Mouse (Mus musculus): ENCODE data around the gene Cdca4. TPM values are rescaled to one million over a fixed set of nuclear protein-coding genes. Genes with fewer than 3 reads are reported as not detected.
A peak's percentile ranks its signal among the peaks of the same experiment; 100 is the strongest.
"Not testable (repeated sequence)": the region's sequence is repeated elsewhere in the genome, so short reads cannot be mapped to it uniquely, and the experiment has no call there.

Gene Cdca4
- total RNA-seq, 2 experiments from 2014 or later: 9.4 to 12.0 TPM

- DNase-seq: no peak
These were observed 6.5 kb downstream of the Cdca4 start for GRCm38 (mm10) chr12:112822676-112823075.

DNA sequence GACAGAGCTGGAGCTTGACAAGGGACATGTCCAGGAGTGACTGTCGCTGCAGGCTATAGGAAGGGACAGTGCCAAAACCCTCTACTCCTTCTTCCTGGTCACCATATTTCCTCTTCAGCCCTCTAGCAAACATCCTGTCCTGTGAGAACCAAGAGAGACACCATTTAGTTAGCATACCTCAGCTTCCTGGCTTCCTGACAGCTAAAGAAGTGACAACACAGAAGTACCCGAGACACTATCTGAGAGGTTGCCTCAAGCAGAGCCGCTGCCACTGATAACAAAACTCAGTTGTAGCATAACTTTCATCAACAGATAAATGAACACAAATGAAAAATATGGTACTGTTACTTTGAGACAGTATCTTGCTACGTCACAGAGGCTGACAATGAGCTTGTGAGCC lies 7.2 kb downstream of the Cdca4 start:
- no peak for DNase-seq

DNA sequence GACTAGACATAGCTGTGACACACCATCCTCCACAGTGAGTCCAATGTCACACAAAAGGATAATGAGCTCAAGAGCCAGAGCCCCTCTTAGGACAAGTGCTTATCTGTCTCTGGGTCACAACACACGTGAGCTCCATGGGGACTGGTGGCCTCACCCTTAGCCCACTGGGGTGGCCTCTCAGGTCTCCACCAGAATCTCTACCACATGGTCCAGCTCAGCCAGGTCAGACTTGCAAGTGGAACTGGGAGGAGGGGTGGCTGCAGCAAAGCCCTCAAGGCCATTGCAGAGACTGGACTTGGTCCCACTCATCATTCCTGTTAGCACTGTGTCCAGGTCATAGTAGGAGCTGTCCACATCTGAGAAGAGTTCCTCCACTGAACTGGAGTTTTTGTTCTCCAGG lies 8.0 kb downstream of the Cdca4 start:
- no peak for DNase-seq

DNA sequence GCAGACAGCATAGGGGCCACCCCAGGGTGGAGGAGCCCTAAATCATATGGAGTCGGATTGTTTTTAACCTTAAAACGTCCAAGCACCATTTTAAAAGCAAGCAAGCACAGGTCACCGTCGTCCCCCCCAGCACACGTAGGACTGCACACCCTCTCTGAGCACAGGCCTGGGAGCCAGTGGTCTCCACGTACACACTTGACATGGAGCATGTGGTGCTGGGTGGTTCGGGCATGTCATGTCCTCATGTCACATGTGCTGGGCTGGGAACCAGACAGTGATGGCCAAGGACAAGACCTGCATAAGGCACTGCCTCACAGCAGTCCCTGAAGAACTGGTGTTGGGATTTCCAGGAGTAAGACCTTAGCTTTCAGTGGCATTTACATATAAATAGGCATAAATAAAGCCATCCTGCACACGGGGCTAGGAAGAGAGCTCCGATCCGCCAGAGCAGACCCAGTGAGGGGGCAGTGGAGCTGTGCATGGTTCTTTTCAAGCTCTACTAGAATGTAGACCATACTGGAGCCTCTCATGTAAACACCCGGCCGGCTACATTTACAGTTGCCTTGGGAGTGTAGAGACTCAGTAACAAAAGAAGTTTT lies 8.7 kb downstream of the Cdca4 start:
- DNase-seq: no peak

GRCm38 (mm10) chr12:112819057-112819662 lies 10.1 kb downstream of the Cdca4 start:
- DNase-seq: no peak

DNA sequence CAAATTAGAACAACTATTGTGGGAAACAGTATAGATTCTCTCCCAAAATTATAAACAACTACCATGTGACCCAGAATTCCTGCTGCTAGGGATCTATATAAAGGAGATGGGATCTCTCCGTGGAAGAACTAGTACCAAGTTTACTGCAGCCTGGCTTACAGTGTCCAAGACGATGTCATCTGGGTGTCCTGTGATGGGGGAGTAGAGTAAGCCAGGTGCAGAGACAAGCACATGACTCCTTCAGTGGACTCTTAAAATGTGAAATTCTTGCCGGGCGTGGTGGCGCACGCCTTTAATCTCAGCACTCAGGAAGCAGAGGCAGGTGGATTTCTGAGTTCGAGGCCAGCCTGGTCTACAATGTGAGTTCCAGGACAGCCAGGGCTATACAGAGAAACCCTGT lies 12.4 kb downstream of the Cdca4 start:
- DNase-seq: not testable (repeated sequence)

DNA sequence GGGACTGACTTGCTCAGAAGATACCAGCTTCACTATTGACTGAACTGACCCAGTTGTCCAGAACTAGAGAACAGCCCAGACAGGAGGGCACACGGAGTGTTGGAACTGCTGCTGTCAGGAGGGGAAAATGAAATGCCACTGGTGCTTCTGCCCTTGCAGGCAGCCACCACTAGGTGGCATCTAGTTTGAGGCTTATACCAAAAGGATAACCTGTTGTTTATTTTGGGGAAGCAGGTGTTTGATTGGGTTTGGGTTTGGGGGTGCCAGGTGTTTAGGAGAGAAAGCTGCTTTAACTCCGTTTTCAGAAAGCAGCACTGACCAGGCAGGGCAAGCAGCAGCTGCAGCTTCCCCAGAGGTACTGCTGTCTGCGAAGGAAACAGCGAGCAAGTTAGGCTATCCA lies 12.9 kb downstream of the Cdca4 start:
- peak; percentile 48 for DNase-seq

DNA sequence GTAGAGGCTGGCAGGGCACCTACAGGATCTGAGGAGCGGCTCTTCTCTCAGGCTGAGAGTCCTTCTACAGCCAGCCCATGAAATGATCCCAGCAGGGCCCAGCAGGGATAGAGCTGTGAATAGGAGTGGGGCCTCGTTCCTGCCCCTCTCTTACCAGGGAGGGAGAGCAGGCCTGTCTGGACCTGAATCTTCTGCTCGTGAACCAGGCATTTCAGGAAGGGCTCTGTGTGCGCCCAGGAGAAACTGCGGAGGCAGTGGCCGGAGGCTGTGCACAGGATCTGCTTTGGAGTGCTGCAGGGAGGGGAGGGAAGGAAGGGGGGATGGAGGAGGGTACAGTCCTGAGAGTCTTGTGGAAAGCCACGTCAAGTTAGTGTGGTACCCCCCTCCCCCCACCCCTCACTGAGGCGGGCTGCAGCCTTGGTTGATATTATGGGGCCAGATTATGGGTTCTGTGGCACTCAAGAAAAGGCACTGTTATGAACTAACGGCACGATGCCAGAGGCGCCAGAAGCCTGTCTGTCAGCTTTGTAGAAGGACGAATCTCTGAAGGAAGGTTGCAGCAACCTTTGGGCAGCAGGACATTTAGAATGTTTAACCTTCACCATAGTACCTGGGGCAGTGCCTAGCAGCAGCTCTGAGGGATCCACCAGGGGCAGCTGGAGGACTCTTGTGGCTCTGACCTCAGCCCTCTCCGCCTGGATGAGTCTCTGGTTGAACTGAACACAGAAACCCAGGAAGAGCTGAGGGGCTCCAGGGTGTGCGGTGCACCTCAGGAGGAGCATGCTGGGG lies 14.3 kb downstream of the Cdca4 start:
- DNase-seq: no peak

DNA sequence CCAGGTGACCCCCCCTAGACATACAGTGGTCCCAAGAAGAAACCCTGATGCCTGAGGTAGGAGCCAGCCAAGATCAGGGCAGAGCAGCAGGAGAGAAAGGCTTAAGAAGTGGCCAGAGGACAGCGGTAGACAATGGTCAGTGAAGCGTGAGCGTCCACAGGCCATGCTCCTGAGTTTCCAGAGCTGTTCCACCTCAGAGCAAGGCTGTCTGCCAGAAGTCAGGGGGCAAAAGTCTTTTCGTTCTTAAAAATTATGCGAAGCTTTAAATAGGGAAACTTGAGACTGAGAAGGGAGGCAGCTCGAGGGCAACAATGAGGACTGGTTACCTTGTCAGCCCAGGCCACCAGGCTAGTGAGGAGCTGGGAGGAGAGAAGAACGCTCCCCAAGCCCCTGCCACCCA lies 15.9 kb downstream of the Cdca4 start:
- no peak for DNase-seq

GRCm38 (mm10) chr12:112810092-112810885 lies 18.9 kb downstream of the Cdca4 start:
- no peak for DNase-seq

DNA sequence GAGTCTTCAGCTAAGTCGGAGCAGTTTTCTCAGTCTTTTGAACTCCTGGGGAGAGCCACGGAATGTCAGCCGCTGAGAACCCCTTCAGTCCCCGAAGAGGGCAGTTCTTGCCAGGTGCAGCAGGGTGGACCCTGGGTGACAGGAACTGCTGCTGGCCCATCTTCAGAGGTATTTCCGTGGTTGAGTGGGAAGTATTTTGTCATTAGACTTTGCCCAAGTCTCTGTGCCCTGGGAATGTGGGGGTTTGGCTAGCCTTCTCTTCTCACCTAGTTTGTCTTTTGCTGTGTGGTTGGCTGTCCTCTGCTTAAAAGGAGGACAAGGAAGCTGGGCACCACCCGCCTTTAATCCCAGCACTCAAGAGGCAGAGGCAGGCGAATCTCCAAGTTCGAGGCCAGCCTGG lies 19.6 kb downstream of the Cdca4 start:
- no peak for DNase-seq

DNA sequence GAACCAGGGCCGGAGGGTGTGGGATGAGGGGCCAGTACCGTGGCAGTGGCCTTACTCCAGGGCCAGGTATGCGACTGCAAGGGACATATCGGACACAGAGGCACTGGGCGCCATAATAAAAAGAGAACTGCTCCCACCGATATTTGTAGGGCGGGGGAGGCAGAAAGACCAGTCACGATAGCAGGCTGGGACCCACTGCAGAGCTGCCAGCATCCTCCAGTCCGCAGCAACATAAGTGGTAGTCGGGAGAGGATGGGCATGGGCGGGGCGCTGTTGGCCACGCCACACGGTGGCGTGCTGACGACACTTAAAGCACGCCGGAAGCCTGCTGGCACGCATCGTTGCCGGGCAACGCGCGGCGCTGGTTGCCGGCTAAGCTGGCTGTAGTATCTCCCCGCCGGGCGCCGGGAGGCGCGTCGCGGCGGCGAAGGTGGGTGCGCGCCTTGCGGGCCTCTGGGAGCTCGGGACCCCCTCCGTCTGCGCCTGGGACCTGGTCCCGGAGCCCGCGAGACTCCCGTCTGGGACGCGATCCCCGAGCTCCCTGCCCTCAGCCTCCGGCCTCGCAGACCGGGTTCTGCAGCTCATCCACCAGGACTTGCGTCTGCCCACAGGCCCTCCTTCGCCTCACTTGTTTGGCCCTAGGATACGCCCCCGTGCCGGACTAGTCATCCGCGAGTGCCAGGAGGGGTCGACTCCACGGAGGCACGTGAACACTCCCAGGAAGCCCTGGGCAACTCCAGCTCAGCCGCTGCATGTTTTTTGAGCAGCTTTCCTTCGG lies 20.4 kb downstream of the Cdca4 start, which contains the start of gene Clba1:
Clba1 (plus strand) TSS at position 351 of the 778 bp plus-strand sequence.
- DNase-seq: peak; percentile 92

DNA sequence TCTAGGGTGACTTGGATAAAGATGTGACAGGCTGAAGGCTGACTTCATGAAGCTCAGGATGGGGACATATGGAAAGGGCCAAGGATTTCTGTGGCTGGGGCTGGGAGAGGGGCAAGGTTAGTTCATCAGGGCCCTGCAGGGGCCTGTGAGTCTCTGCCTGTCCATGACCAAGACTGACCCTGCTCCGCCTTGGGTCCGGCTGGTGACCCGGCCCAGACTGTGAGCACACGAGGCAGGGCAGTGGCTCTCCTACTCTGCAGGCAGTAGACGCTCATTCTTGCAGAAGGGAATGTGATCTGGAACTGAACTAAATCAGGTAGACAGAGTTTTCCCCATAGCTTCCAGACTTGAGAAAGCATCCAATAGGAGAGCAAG lies 21.0 kb downstream of the Cdca4 start:
- DNase-seq: no peak

- DNase-seq: no peak
These were observed 21.4 kb downstream of the Cdca4 start for GRCm38 (mm10) chr12:112807796-112808195.

DNA sequence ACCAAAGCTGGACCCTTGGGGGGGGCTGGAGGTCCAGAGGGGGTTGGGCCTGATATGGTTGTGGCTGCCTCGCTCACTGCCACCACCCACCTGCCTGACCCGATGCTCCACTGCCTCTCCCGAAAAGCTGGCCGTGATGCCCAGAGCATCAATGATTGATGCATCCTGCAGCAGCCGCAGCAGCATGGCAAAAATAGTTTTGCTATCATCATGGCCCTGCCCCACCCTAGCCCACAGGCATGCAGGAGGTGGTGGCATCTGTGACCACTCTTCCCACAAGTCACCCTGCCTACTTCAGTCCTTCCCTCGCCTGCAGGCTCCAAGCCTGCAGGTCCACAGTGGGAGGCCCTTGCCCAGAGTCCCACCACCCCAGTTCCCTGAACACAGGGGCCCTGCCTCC lies 23.2 kb downstream of the Cdca4 start:
- no peak for DNase-seq

DNA sequence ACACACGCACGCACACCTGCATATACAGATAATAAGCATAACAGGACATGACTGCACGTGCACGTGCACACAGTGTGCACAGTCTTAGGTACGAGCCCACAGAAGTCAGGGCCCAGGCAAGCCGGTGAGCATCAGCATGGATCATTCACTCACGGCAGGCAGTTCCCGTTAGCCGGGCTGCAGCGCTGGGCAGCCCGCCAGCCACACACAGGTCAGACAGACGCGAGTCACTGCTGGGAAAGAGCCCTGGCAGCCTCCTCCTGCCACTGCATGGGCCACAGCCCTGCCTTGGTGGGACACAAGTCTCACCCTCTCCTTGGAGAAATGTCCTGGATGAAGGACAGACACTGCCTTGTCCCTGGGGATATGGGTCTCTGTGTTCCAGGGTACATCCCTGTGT lies 25.2 kb downstream of the Cdca4 start:
- no peak for DNase-seq

DNA sequence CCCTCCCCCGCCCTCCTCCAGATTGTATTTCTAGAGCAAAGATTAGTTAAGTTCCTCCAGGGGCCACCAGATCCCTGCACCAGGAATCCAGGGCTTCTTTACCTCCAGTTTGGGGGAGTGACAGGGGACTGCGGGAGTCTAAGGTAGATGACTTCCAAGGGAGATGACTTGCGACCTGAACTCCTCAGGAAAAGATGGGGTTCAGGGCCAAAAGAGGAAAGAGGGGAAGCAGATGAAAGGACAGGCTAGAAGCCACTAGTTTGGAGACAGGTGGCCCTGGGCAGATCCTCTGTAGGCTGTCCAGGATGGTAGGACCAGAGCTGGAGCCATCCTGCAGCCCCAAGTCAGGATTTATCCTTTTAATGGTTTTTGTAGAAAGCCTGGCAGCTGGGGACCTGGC lies 26.3 kb downstream of the Cdca4 start:
- DNase-seq: no peak

DNA sequence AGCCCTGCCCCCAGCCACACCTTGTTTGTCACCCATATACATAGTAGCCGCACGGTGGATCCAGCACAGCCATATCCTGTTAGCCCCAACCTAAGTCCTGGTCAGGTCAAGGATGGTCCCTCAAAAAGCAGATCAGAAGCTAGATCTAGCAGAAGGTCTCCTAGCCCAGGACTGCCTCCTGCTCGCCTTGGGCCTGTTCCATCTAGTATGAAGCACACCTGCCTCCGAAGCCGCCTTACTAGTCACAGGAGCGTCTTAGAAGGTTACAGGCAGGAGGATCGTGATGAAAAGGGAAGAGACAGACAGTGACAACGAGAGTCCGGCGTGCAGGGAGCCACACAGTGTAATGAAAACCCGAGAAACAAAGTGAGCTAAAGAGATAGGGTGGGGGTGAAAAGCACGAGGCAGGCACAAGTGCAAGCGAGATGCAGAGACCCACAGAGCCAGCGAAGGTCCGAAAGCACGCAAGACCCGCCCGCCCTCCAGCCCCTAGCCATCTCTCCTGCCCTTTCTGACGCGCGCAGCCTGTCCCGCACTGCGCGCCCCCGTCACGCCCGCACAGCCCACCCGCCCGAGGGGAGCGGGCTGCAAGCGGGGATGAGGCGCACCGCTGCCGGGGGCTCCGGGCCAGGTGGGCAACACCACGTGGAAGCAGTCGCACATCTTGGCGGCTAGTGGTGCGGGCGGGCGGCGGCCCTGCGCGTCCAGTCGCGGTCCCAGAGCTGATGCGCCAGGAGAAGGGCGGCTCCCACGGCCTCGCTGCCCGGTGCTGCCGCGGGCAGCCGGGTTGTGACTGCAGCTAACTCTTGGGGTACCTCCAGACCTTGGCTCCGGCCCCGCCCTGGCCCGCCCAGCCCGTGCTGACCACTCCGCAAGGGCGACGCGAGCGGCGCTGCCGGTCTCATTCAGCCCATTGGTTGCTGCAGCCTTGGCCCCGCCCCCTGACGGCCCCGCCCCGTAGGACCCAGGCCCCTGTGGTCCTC lies 27.1 kb downstream of the Cdca4 start, which contains the start of gene Ahnak2:
Ahnak2 (minus strand) TSS at position 794 of the 983 bp plus-strand sequence.
- DNase-seq: peak; percentile 58

DNA sequence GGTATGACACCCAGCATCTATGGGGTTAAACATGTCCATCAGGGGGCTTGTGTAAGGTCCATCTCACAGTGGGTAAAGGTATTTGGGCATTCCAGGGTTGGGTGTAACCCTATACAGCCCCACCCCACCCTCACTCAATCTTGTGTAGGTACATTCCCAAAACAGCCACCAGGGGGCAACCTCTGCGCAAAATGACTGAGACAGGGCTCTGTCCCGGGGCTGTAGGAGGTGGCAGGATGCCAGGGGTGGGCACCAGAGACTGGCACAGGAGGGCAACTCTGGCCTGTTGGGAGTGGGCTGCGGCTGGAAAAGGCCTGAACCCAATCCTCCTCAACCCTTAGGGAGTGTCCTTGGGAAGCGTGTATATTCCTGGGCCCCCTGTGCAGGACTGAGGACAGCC lies 28.7 kb downstream of the Cdca4 start:
- DNase-seq: peak; percentile 78

DNA sequence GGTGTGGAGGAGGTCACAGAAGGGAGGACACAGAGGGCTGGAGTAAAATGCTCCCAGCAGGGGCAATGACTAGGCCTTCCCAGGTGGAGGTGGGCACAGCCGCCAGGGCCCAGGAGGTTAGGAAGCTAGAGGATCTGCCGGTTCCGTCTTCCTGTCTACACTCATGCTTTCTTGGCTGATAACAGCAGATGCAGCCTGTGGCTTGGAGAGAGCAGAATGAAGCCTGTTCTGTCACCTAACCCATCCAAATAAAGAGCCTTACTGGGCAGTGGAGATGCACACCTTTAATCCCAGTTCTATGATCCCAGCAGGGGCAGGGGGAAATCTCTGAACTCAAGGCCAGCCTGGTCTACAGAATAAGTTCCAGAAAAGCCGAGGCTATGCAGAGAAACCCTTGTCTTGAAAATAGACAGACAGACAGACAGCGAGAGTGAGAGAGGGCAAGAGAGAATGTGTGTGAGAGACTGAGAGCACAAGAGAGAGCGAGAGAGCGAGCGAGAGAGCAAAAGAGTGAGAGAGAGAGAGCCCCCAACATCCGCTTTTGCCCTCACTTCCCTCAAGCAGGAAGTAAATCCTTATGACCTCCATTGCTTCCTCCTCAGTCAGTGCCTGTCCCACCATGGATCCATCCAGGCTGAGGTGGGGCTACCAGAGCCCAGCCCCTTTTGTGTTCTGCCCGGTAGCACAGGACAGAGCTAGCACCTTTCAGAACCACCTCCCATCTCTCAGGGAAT lies 29.8 kb downstream of the Cdca4 start:
- DNase-seq: no peak
